Mouse (Mus musculus): ENCODE measurements around the gene Igfbp5. TPM values are rescaled to one million over a fixed set of nuclear protein-coding genes. Genes with fewer than 3 reads are reported as not detected.

Gene Igfbp5
- polyA plus RNA-seq, 1 experiment from 2014 or later = 20.9 TPM

DNA sequence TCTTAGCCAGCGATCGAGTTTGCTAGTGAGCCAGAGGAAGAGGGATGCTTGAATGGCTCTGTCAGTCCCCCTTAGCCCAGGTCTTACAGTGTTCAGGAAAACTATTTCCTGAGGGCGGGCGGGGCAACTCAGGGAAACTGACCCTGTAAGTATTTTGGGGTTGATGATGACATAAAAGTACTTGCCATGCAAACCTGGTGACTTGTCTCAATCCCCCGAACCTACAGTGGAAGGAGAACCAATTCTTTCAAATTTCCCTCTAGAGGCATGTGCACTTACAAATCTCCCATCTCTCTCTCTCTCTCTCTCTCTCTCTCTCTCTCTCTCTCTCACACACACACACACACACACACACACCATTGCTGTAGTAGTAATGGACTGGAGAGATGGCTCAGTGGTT, 45.8 kb downstream of the Igfbp5 start:
- WGBS = 98% methylated on average over 5 of the region's 5 CpGs
- Histone ChIP-seq H3K4me3 (no peak overlapping the region), H3K9me3 (replicated peaks) (0 out of 2 replicates have a peak, but pooled peaks cover 3% of the 10 kb centered on the region), H3K4me1 (peaks cover 48% of the 10 kb centered on the region), H3K27ac (no peak overlapping the region), H3K27me3 (no peaks in the 10 kb centered on the region), H3K9ac (no peak overlapping the region), H3K36me3 (ENCODE audit: poor library complexity, severe bottlenecking) (peaks cover 29% of the 10 kb centered on the region), H3K4me2 (no peak overlapping the region)
- no peak for ATAC-seq

GRCm38 (mm10) chr1:72827411-72828315, 47.0 kb downstream of the Igfbp5 start:
- peak overlapping the region; percentile 90 for H3K9ac ChIP-seq
- no peaks in the 10 kb centered on the region for H3K27me3 ChIP-seq
- WGBS = 14% methylated on average over 12 of the region's 12 CpGs
- ATAC-seq = peak; percentile 42
- peaks cover 44% of the 10 kb centered on the region for H3K4me1 ChIP-seq
- peak overlapping the region; percentile 88 for H3K27ac ChIP-seq
- H3K9me3 ChIP-seq (replicated peaks) = 0 out of 2 replicates have a peak, but pooled peaks cover 3% of the 10 kb centered on the region
- peaks cover 25% of the 10 kb centered on the region for H3K36me3 ChIP-seq (ENCODE audit: poor library complexity, severe bottlenecking)
- H3K4me2 ChIP-seq = peak overlapping the region; percentile 76
- peak overlapping the region; percentile 75 for H3K4me3 ChIP-seq

DNA sequence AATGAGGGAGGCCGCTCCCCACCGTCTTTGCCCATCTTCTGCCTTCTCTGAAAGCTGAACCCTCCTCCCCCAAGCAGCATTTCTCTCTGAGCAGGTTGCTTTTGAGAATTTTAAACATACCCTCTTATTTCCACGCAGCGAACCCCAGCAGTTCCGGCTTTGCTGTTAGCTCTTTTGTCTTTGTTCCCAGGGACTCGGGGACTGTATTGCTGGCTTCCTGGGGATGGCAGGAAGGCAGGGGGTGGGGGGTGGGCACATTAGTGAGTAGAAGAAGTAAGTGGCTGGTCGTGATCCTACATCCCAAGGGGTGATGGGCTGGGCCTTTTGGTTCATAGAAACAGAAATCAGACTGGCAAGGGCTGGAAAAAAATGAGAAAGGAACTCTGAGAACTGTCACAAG, 47.8 kb downstream of the Igfbp5 start:
- H3K9me3 ChIP-seq (replicated peaks) = 0 out of 2 replicates have a peak, but pooled peaks cover 3% of the 10 kb centered on the region
- peak overlapping the region; percentile 75 for H3K4me3 ChIP-seq
- H3K27ac ChIP-seq = peak overlapping the region; percentile 88
- peak overlapping the region; percentile 90 for H3K9ac ChIP-seq
- peak overlapping the region; percentile 76 for H3K4me2 ChIP-seq
- peaks cover 25% of the 10 kb centered on the region for H3K36me3 ChIP-seq (ENCODE audit: poor library complexity, severe bottlenecking)
- peaks cover 37% of the 10 kb centered on the region for H3K4me1 ChIP-seq
- no peaks in the 10 kb centered on the region for H3K27me3 ChIP-seq
- 0 out of 2 replicates have a peak, but pooled peaks have one; percentile 17 for ATAC-seq
- under 1% methylated on average over 7 of the region's 7 CpGs for WGBS

GRCm38 (mm10) chr1:72826446-72826845, 48.2 kb downstream of the Igfbp5 start:
- Histone ChIP-seq H3K4me2 (peak overlapping the region; percentile 76), H3K9ac (peak overlapping the region; percentile 90), H3K27me3 (no peaks in the 10 kb centered on the region), H3K27ac (peak overlapping the region; percentile 88), H3K36me3 (ENCODE audit: poor library complexity, severe bottlenecking) (peaks cover 25% of the 10 kb centered on the region), H3K4me1 (peaks cover 37% of the 10 kb centered on the region), H3K9me3 (replicated peaks) (0 out of 2 replicates have a peak, but pooled peaks cover 3% of the 10 kb centered on the region), H3K4me3 (peak overlapping the region; percentile 75)
- 0% methylated on average over 6 of the region's 6 CpGs for WGBS
- ATAC-seq = no peak; the same call in 1 of the 2 replicates

DNA sequence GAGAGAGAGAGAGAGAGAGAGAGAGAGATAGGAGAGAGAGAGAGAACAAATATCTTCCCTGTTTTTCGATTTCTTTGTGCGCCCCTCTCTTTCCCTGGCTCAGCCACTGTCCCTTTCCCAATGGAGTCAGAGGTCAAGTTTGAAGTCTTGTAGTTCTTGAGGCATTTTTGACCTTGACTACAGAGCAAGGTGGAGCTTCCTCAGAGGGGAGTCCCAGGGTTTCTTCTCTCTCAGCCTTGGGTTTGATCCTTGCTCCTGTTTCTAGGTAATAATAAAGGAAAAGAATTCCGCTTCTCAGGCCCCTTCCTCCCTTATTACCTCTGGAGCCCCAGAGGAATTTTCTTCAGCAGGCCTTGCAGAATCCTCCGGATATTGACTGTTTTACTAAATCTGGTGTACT, 48.8 kb downstream of the Igfbp5 start:
- WGBS = 0% methylated on average over 4 of the region's 4 CpGs
- ATAC-seq = no peak
- no peaks in the 10 kb centered on the region for H3K27me3 ChIP-seq
- H3K4me1 ChIP-seq = peaks cover 37% of the 10 kb centered on the region
- peak overlapping the region; percentile 88 for H3K27ac ChIP-seq
- H3K4me3 ChIP-seq = peak overlapping the region; percentile 75
- H3K4me2 ChIP-seq = peak overlapping the region; percentile 76
- 0 out of 2 replicates have a peak, but pooled peaks cover under 1% of the 10 kb centered on the region for H3K9me3 ChIP-seq (replicated peaks)
- peaks cover 19% of the 10 kb centered on the region for H3K36me3 ChIP-seq (ENCODE audit: poor library complexity, severe bottlenecking)
- H3K9ac ChIP-seq = peak overlapping the region; percentile 90

GRCm38 (mm10) chr1:72825286-72825685, 49.4 kb downstream of the Igfbp5 start:
- Histone ChIP-seq H3K4me3 (peak overlapping the region; percentile 75), H3K27ac (peak overlapping the region; percentile 88; the same call in 1 of the 2 replicates), H3K36me3 (ENCODE audit: poor library complexity, severe bottlenecking) (peaks cover 13% of the 10 kb centered on the region), H3K4me2 (peak overlapping the region; percentile 76), H3K27me3 (no peaks in the 10 kb centered on the region), H3K4me1 (peaks cover 37% of the 10 kb centered on the region), H3K9ac (peak overlapping the region; percentile 90), H3K9me3 (replicated peaks) (no peaks in the 10 kb centered on the region)
- WGBS = 0% methylated on average over 20 of the region's 20 CpGs
- ATAC-seq = no peak

DNA sequence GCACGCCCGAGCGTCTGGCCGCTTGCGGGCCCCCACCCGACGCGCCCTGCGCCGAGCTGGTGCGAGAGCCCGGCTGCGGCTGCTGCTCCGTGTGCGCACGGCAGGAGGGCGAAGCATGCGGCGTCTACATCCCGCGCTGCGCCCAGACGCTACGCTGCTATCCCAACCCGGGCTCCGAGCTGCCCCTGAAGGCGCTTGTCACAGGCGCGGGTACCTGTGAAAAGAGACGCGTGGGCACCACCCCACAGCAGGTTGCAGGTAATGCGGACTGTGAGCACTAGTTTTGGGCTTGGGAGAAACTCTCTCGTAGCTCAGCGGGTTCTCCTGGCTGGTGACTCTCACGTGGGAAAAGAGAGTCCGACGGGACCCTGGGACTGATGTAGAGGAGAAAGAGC, 50.0 kb downstream of the Igfbp5 start:
- Histone ChIP-seq H3K9me3 (replicated peaks) (no peaks in the 10 kb centered on the region), H3K4me3 (peak overlapping the region; percentile 75), H3K4me2 (peak overlapping the region; percentile 76), H3K27ac (peak overlapping the region; percentile 88), H3K27me3 (no peaks in the 10 kb centered on the region), H3K9ac (peak overlapping the region; percentile 90), H3K4me1 (peaks cover 37% of the 10 kb centered on the region), H3K36me3 (ENCODE audit: poor library complexity, severe bottlenecking) (peaks cover 7% of the 10 kb centered on the region; the same call in 1 of the 2 replicates)
- 0% methylated on average over 33 of the region's 37 CpGs for WGBS
- ATAC-seq = peak; percentile 72

DNA sequence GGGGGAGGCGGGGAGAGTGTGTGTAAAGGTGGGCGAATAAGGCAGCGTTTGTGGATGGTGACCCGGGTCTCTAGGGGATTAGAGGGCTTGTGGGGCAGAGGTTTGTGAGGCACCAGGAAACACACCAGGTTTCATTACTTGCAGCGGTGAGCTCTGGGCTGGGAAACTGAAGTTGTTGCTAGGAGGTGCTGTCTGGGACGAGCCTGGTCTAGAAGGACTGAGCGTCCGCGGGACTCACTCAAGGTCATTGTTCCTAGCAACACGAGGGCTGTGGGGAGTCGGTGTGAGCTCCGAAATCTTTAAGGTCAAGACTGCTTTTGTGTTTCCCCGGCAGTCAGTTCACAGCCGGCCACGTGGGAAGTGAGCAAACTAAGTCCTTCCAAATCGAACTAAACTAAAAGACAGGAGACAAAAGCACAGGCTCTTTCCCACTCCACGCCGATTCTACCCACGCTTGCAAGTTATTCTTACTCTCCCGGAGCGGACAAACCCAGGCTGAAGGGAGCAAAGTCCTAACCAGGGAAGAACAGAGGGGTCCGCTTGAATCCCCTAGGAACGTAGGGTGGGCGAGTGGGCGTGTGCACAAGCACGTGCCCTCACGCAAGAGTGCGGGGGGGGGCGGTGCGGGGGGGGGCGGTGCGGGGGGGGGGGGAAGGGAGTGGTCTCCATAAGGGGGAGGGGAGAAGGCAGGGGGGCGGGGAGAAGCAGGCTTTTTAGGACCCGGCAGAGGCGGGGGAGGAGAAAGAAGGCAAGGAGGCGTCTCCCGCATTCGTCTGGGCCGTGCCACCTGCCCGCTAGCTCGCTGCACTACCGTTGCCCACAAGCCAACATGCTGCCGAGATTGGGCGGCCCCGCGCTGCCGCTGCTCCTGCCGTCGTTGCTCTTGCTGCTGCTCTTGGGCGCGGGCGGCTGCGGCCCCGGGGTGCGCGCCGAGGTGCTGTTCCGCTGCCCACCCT, 50.7 kb downstream of the Igfbp5 start, which contains the start of gene Igfbp2:
Gene Igfbp2, plus strand, starts transcription at position 753 of the 956 bp plus-strand sequence.
- Histone ChIP-seq H3K9me3 (replicated peaks) (no peaks in the 10 kb centered on the region), H3K4me2 (peak within 1 kb of the TSS; percentile 76), H3K4me1 (peaks cover 37% of the 10 kb centered on the region), H3K4me3 (peak within 1 kb of the TSS; percentile 75), H3K27me3 (no peaks in the 10 kb centered on the region), H3K27ac (peak within 1 kb of the TSS; percentile 88), H3K36me3 (ENCODE audit: poor library complexity, severe bottlenecking) (peaks cover 5% of the 10 kb centered on the region; the same call in 1 of the 2 replicates), H3K9ac (peak within 1 kb of the TSS; percentile 90)
- ATAC-seq = peak; percentile 86
- WGBS = under 1% methylated on average over 27 of the region's 58 CpGs

- H3K9ac ChIP-seq = no peak overlapping the region
- H3K4me2 ChIP-seq = no peak overlapping the region
- 40% methylated on average over 10 of the region's 10 CpGs for WGBS
- H3K9me3 ChIP-seq (replicated peaks) = no peaks in the 10 kb centered on the region
- ATAC-seq = no peak
- H3K4me3 ChIP-seq = no peak overlapping the region
- peaks cover 28% of the 10 kb centered on the region for H3K4me1 ChIP-seq
- no peaks in the 10 kb centered on the region for H3K36me3 ChIP-seq (ENCODE audit: poor library complexity, severe bottlenecking)
- no peak overlapping the region for H3K27ac ChIP-seq
- no peaks in the 10 kb centered on the region for H3K27me3 ChIP-seq
These were observed 51.8 kb downstream of the Igfbp5 start for GRCm38 (mm10) chr1:72822893-72823292.

DNA sequence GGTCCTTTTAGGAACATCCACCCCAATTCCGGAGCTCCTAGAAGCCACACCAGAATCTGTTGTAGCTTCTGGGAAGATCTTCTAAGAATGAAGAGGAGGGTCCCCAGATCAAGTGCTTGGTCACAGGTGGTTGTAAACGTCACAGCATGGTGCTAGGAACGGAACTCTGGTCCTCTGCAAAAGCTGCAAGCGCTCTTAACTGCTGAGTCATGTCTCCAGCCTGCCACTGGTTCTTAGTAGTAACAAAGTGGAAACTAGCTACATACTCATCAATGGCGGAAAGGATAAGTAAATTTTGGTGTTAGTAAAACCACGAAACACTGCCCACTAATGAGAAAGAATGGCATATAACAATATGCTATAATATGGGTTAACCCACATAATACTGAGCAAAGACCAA, 54.7 kb downstream of the Igfbp5 start:
- ATAC-seq = no peak
- Histone ChIP-seq H3K27ac (no peak overlapping the region), H3K4me2 (no peak overlapping the region), H3K36me3 (ENCODE audit: poor library complexity, severe bottlenecking) (no peaks in the 10 kb centered on the region), H3K9me3 (replicated peaks) (no peaks in the 10 kb centered on the region), H3K27me3 (no peaks in the 10 kb centered on the region), H3K4me3 (no peak overlapping the region), H3K4me1 (peaks cover 14% of the 10 kb centered on the region), H3K9ac (no peak overlapping the region)
- 91% methylated on average over 6 of the region's 6 CpGs for WGBS

- ATAC-seq = no peak
- Histone ChIP-seq H3K27ac (0 out of 2 replicates have a peak overlapping the region, but pooled peaks have one; percentile 7), H3K4me1 (peaks cover 25% of the 10 kb centered on the region), H3K4me3 (no peak overlapping the region), H3K36me3 (ENCODE audit: poor library complexity, severe bottlenecking) (no peaks in the 10 kb centered on the region), H3K27me3 (no peaks in the 10 kb centered on the region), H3K4me2 (no peak overlapping the region), H3K9me3 (replicated peaks) (peaks cover 5% of the 10 kb centered on the region; the same call in 1 of the 2 replicates), H3K9ac (no peak overlapping the region)
- WGBS = 92% methylated on average over 3 of the region's 3 CpGs
These were observed 59.1 kb downstream of the Igfbp5 start for GRCm38 (mm10) chr1:72815616-72816015.

All from forebrain, embryonic 13.5 days (tissue).